Mouse (Mus musculus) MEL (cell line): ENCODE data around the gene Dstyk. TPM values are rescaled to one million over a fixed set of nuclear protein-coding genes. Genes with fewer than 3 reads are reported as not detected.
A peak's percentile ranks its signal among the peaks of the same experiment; 100 is the strongest.

Experiments
- DNase-seq: peaks from one replicate; pipeline ENCODE4 v3.0.0; 2011; ENCODE audit warnings: low read depth, low spot score
- H3K27ac ChIP-seq: 2 replicates; pipeline ENCODE4 v1.5.1; 2012; ENCODE audit warnings: low read depth, mild to moderate bottlenecking, control low read depth, low read length, moderate library complexity; ENCODE audit not compliant: control insufficient read depth
- H3K27me3 ChIP-seq, 2 experiments: fragments of 150-350 bp in 1 of 2; sonication (generic) in 1 of 2; 2 replicates each; pipeline ENCODE4 v1.6.1; 2012; ENCODE audit warnings: low read length in 2 of 2, mild to moderate bottlenecking in 2 of 2, improper control_type of control experiment in 1 of 2, moderate library complexity in 1 of 2; ENCODE audit not compliant: insufficient read depth in 2 of 2, control insufficient read depth in 1 of 2
- H3K36me3 ChIP-seq, 2 experiments: 2 replicates each; pipeline ENCODE4 v1.6.1; 2012 to 2014; ENCODE audit warnings: low read length in 2 of 2, improper control_type of control experiment in 1 of 2, inconsistent platforms in 1 of 2, mild to moderate bottlenecking in 1 of 2; ENCODE audit not compliant: insufficient read depth in 2 of 2, control insufficient read depth in 1 of 2
- H3K4me1 ChIP-seq, 2 experiments: fragments of 150-350 bp in 1 of 2; sonication (generic) in 1 of 2; 2 replicates each; pipeline ENCODE4 v1.6.1; 2012; ENCODE audit warnings: low read length in 2 of 2, improper control_type of control experiment in 1 of 2, mild to moderate bottlenecking in 1 of 2; ENCODE audit not compliant: insufficient read depth in 2 of 2, control insufficient read depth in 1 of 2
- H3K4me3 ChIP-seq, 2 experiments: fragments of 150-350 bp in 1 of 2; sonication (generic) in 1 of 2; 2 replicates each; pipeline ENCODE4 v1.5.1; 2012; ENCODE audit warnings: low read depth in 2 of 2, low read length in 2 of 2, mild to moderate bottlenecking in 2 of 2, moderate library complexity in 2 of 2, control low read depth in 1 of 2, improper control_type of control experiment in 1 of 2; ENCODE audit not compliant: control insufficient read depth in 1 of 2, insufficient read depth in 1 of 2
- H3K79me2 ChIP-seq: 2 replicates; pipeline ENCODE4 v1.6.1; 2012; ENCODE audit warnings: mild to moderate bottlenecking, low read length, moderate library complexity; ENCODE audit not compliant: control insufficient read depth, poor library complexity, insufficient read depth
- H3K9ac ChIP-seq: 2 replicates; pipeline ENCODE4 v1.6.1; 2012; ENCODE audit warnings: low read depth, mild to moderate bottlenecking, control low read depth, low read length, moderate library complexity; ENCODE audit not compliant: control insufficient read depth, poor library complexity, severe bottlenecking
- H3K9me3 ChIP-seq: fragments of 150-350 bp; sonication (generic); replicated peaks from 2 replicates; pipeline ENCODE4 v1.6.1; 2012; ENCODE audit warnings: mild to moderate bottlenecking, low read length, improper control_type of control experiment, moderate library complexity; ENCODE audit not compliant: insufficient read depth
- CTCF ChIP-seq, 3 experiments: IDR thresholded peaks in 2 of 3; conservative IDR thresholded peaks in 1 of 3; 2 replicates each; pipeline ENCODE4 v1.5.1; 2011 to 2012; ENCODE audit warnings: low read length in 3 of 3, low read depth in 2 of 3, mild to moderate bottlenecking in 2 of 3, improper control_type of control experiment in 1 of 3, inconsistent platforms in 1 of 3, mixed read lengths in 1 of 3, moderate library complexity in 1 of 3; ENCODE audit not compliant: control insufficient read depth in 1 of 3, insufficient read depth in 1 of 3, poor library complexity in 1 of 3, severe bottlenecking in 1 of 3
- EP300 ChIP-seq, 2 experiments: IDR thresholded peaks; 2 replicates each; pipeline ENCODE4 v1.6.1; 2011; ENCODE audit warnings: improper control_type of control experiment in 2 of 2, low read length in 2 of 2, low read depth in 1 of 2, mild to moderate bottlenecking in 1 of 2
- ETS1 ChIP-seq: IDR thresholded peaks from 2 replicates; pipeline ENCODE4 v1.6.1; 2012; ENCODE audit warnings: low read depth, mild to moderate bottlenecking, inconsistent platforms, low read length, improper control_type of control experiment, moderate library complexity
- GABPA ChIP-seq: IDR thresholded peaks from 2 replicates; pipeline ENCODE4 v1.6.1; 2012; ENCODE audit warnings: low read depth, mild to moderate bottlenecking, inconsistent platforms, low read length, improper control_type of control experiment, moderate library complexity
- JUND ChIP-seq: IDR thresholded peaks from 2 replicates; pipeline ENCODE4 v1.6.1; 2011; ENCODE audit warnings: low read depth, mild to moderate bottlenecking, improper control_type of control experiment, low read length
- KAT2A ChIP-seq: conservative IDR thresholded peaks from 2 replicates; pipeline ENCODE4 v1.6.1; 2012; ENCODE audit warnings: low read depth, low read length, improper control_type of control experiment, inconsistent platforms
- MAFK ChIP-seq: IDR thresholded peaks from 2 replicates; pipeline ENCODE4 v1.6.1; 2011; ENCODE audit warnings: low read depth, mild to moderate bottlenecking, low read length, improper control_type of control experiment, borderline replicate concordance
- MEF2A ChIP-seq: IDR thresholded peaks from 2 replicates; pipeline ENCODE4 v1.6.1; 2014; ENCODE audit warnings: low read depth, mild to moderate bottlenecking, inconsistent platforms, low read length, improper control_type of control experiment; ENCODE audit not compliant: poor library complexity, insufficient replicate concordance, severe bottlenecking; ENCODE audit errors: extremely low read depth
- MXI1 ChIP-seq: IDR thresholded peaks from 2 replicates; pipeline ENCODE4 v1.6.1; 2011; ENCODE audit warnings: mild to moderate bottlenecking, low read depth, low read length, improper control_type of control experiment
- MYB ChIP-seq: IDR thresholded peaks from 2 replicates; pipeline ENCODE4 v1.6.1; 2011; ENCODE audit warnings: mild to moderate bottlenecking, low read depth, low read length, improper control_type of control experiment
- NELFE ChIP-seq: IDR thresholded peaks from 2 replicates; pipeline ENCODE4 v1.6.1; 2011; ENCODE audit warnings: low read depth, low read length, improper control_type of control experiment
- POLR2A ChIP-seq, 2 experiments: IDR thresholded peaks; 2 replicates each; pipeline ENCODE4 v1.6.1; 2011 to 2012; ENCODE audit warnings: low read length in 2 of 2, mild to moderate bottlenecking in 2 of 2, control low read depth in 1 of 2, improper control_type of control experiment in 1 of 2, low read depth in 1 of 2, moderate library complexity in 1 of 2; ENCODE audit not compliant: control insufficient read depth in 1 of 2, insufficient read depth in 1 of 2, poor library complexity in 1 of 2
- POLR2AphosphoS5 ChIP-seq: IDR thresholded peaks from 2 replicates; pipeline ENCODE4 v1.6.1; 2012; ENCODE audit warnings: low read depth, borderline replicate concordance, mild to moderate bottlenecking, inconsistent platforms, low read length, moderate library complexity, mixed read lengths
- RCOR1 ChIP-seq: IDR thresholded peaks from 2 replicates; pipeline ENCODE4 v1.6.1; 2012; ENCODE audit warnings: low read depth, mild to moderate bottlenecking, inconsistent platforms, low read length, improper control_type of control experiment
- SIN3A ChIP-seq: IDR thresholded peaks from 2 replicates; pipeline ENCODE4 v1.6.1; 2012; ENCODE audit warnings: low read length, improper control_type of control experiment, inconsistent platforms
- SMC3 ChIP-seq: IDR thresholded peaks from 2 replicates; pipeline ENCODE4 v1.6.1; 2011; ENCODE audit warnings: low read depth, low read length, improper control_type of control experiment
- TAL1 ChIP-seq: IDR thresholded peaks from 2 replicates; pipeline ENCODE4 v1.6.1; 2012; ENCODE audit warnings: mild to moderate bottlenecking, inconsistent platforms, low read length, moderate library complexity, mixed read lengths
- TBP ChIP-seq: IDR thresholded peaks from 2 replicates; pipeline ENCODE4 v1.8.0; 2011; ENCODE audit warnings: low read depth, low read length, improper control_type of control experiment
- TCF12 ChIP-seq: IDR thresholded peaks from 2 replicates; pipeline ENCODE4 v1.6.1; 2014; ENCODE audit warnings: low read depth, mild to moderate bottlenecking, inconsistent platforms, low read length, improper control_type of control experiment, moderate library complexity
- USF1 ChIP-seq: IDR thresholded peaks from 2 replicates; pipeline ENCODE4 v1.6.1; 2014; ENCODE audit warnings: low read depth, mild to moderate bottlenecking, inconsistent platforms, low read length, improper control_type of control experiment, moderate library complexity
- ZMIZ1 ChIP-seq: IDR thresholded peaks from 2 replicates; pipeline ENCODE4 v1.6.1; 2012; ENCODE audit warnings: low read depth, mild to moderate bottlenecking, inconsistent platforms, low read length, improper control_type of control experiment, moderate library complexity
- polyA plus RNA-seq, 2 experiments: library from polyadenylated mRNA; stranded (reverse) in 1 of 2; unstranded in 1 of 2; fragments of >175 nt in 1 of 2; fragments of >200 nt in 1 of 2; gene quantifications; 2 replicates each; pipeline versions ENCODE4 v1.2.1 to v1.2.4; 2012; ENCODE audit warnings: low replicate concordance in 2 of 2, low read depth in 1 of 2; ENCODE audit not compliant: insufficient read length in 2 of 2, insufficient read depth in 1 of 2, missing spikeins in 1 of 2
- total RNA-seq: library from RNA; depleted of rRNA; stranded (reverse); fragments of 300-350 nt; gene quantifications from 2 replicates; pipeline ENCODE4 v1.2.3, GENCODE M21; 2012

The Dstyk gene
- total and polyA plus RNA-seq, 3 experiments = 2.4 to 4.5 TPM; not detected in 1

- H3K27me3 ChIP-seq = no peaks in the 10 kb centered on the region
- H3K79me2 ChIP-seq = no peaks in the 10 kb centered on the region
- DNase-seq = no peak
- 0 out of 2 replicates have a peak overlapping the region, but pooled peaks have one; percentile 12 for H3K27ac ChIP-seq
- H3K4me1 ChIP-seq = peaks cover 10 to 41% of the 10 kb centered on the region in 2 experiments
- no peak for TF ChIP-seq GABPA
- no peak for TF ChIP-seq TCF12
- no peak for TF ChIP-seq MEF2A
- no peak for TF ChIP-seq MXI1
- TF ChIP-seq SIN3A = no peak
- no peak for TF ChIP-seq KAT2A
- no peak for TF ChIP-seq MAFK
- no peak for TF ChIP-seq SMC3
- no peak for TF ChIP-seq POLR2A (IDR thresholded peaks at IDR 0.05; ENCODE audit: control insufficient read depth in 1 of 2, insufficient read depth in 1 of 2, low read depth in 1 of 2, low read length in 2 of 2, poor library complexity in 1 of 2)
- TF ChIP-seq EP300 (IDR thresholded peaks at IDR 0.05; ENCODE audit: low read depth in 1 of 2, low read length in 2 of 2) = no peak
- TF ChIP-seq MYB = no peak
- no peak overlapping the region for H3K9ac ChIP-seq
- peaks cover 0 to 27% of the 10 kb centered on the region in 2 experiments; a peak in 2 of 4 replicates for H3K36me3 ChIP-seq
- no peak overlapping the region for H3K4me3 ChIP-seq
- no peaks in the 10 kb centered on the region for H3K9me3 ChIP-seq
Measured at GRCm38 (mm10) chr1:132374873-132375244, 42.5 kb upstream of the Dstyk start.

GRCm38 (mm10) chr1:132375256-132375655, 42.1 kb upstream of the Dstyk start:
- Histone ChIP-seq H3K9ac (no peak overlapping the region), H3K4me1 (peaks cover 14 to 43% of the 10 kb centered on the region in 2 experiments), H3K9me3 (no peaks in the 10 kb centered on the region), H3K27me3 (no peaks in the 10 kb centered on the region), H3K79me2 (no peaks in the 10 kb centered on the region), H3K4me3 (no peak overlapping the region), H3K27ac (no peak overlapping the region), H3K36me3 (peaks cover 0 to 29% of the 10 kb centered on the region in 2 experiments; a peak in 2 of 4 replicates)
- DNase-seq = no peak
- TF ChIP-seq JUND = no peak
- TF ChIP-seq POLR2A (IDR thresholded peaks at IDR 0.05; ENCODE audit: control insufficient read depth in 1 of 2, insufficient read depth in 1 of 2, low read depth in 1 of 2, low read length in 2 of 2, poor library complexity in 1 of 2) = no peak

GRCm38 (mm10) chr1:132376211-132377054, 40.9 kb upstream of the Dstyk start:
- Histone ChIP-seq H3K4me3 (no peak overlapping the region), H3K36me3 (peaks cover 0 to 23% of the 10 kb centered on the region in 2 experiments; a peak in 2 of 4 replicates), H3K9ac (no peak overlapping the region), H3K27ac (no peak overlapping the region), H3K27me3 (no peaks in the 10 kb centered on the region), H3K79me2 (no peaks in the 10 kb centered on the region), H3K4me1 (peaks cover 16 to 37% of the 10 kb centered on the region in 2 experiments), H3K9me3 (no peaks in the 10 kb centered on the region)
- TF ChIP-seq CTCF (IDR thresholded peaks at IDR 0.05 in 2 of 3, conservative IDR thresholded peaks at IDR 0.05 in 1 of 3; ENCODE audit: control insufficient read depth in 1 of 3, insufficient read depth in 1 of 3, low read depth in 2 of 3, low read length in 3 of 3, poor library complexity in 1 of 3, severe bottlenecking in 1 of 3) = no peak
- TF ChIP-seq ZMIZ1 = no peak
- no peak for TF ChIP-seq TBP
- TF ChIP-seq USF1 = no peak
- TF ChIP-seq TAL1 = no peak
- no peak for TF ChIP-seq ETS1
- TF ChIP-seq MYB = no peak
- TF ChIP-seq POLR2AphosphoS5 = no peak
- no peak for TF ChIP-seq GABPA
- no peak for TF ChIP-seq KAT2A
- TF ChIP-seq NELFE = no peak
- TF ChIP-seq RCOR1 = no peak
- no peak for DNase-seq
